Mouse (Mus musculus): ENCODE measurements around the gene Ankrd55. TPM values are rescaled to one million over a fixed set of nuclear protein-coding genes. Genes with fewer than 3 reads are reported as not detected.
A peak's percentile ranks its signal among the peaks of the same experiment; 100 is the strongest.

Ankrd55 gene
- polyA plus RNA-seq, 1 experiment from 2014 or later, result 10.1 TPM

DNA sequence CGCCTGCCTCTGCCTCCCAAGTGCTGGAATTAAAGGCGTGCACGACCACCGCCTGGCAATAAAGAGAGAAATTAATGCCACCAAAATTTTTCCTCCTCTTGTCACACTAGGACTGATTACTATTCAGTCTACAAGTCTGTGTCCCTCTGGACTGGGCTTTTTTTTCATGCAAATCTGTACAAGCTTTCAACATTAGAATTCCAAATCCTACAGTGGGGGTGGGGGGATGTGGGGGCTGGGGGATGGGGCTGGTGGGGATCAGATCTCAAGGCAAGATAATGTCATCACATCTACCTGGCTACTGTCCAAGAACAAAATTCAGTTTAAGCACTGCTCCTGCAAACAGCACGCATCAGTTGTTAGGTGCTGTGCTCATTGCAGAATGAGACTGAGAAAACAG, 76.4 kb downstream of the Ankrd55 start:
- no peak overlapping the region for H3K4me3 ChIP-seq
- no peaks in the 10 kb centered on the region for H3K36me3 ChIP-seq
- 66% methylated on average over 5 of the region's 5 CpGs for WGBS
- H3K27ac ChIP-seq (replicated peaks), result no peak overlapping the region
- H3K9me3 ChIP-seq, result no peaks in the 10 kb centered on the region
- H3K4me1 ChIP-seq (replicated peaks), result no peaks in the 10 kb centered on the region
- no peak for ATAC-seq (ENCODE audit: low FRiP score, low read depth)
- H3K27me3 ChIP-seq, result no peaks in the 10 kb centered on the region
- H3K9ac ChIP-seq, result no peak overlapping the region
- no peak overlapping the region for H3K4me2 ChIP-seq

DNA sequence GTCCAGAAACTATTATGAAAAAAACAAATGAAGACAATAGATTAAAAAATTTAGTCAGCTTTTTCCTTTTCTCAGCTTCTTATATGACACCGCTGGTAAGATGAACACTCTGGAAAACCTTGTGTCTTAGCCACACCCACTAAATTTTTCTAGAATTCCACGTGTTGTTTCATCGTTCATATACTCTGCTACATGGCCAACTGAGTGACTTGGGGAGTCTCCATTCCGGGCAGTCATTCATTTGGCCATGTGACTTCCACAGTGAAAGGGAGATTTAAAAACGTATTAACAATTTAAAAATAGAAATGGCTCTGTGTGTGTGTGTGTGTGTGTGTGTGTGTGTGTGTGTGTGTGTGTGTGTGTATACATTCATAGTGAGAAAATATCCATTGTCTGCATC, 77.1 kb downstream of the Ankrd55 start:
- H3K4me1 ChIP-seq (replicated peaks), result no peaks in the 10 kb centered on the region
- H3K9ac ChIP-seq, result no peak overlapping the region
- no peaks in the 10 kb centered on the region for H3K27me3 ChIP-seq
- ATAC-seq (ENCODE audit: low FRiP score, low read depth), result no peak
- no peak overlapping the region for H3K4me2 ChIP-seq
- no peaks in the 10 kb centered on the region for H3K36me3 ChIP-seq
- no peaks in the 10 kb centered on the region for H3K9me3 ChIP-seq
- 70% methylated on average over 5 of the region's 5 CpGs for WGBS
- no peak overlapping the region for H3K4me3 ChIP-seq
- H3K27ac ChIP-seq (replicated peaks), result no peak overlapping the region

- no peaks in the 10 kb centered on the region for H3K9me3 ChIP-seq
- no peaks in the 10 kb centered on the region for H3K36me3 ChIP-seq
- no peaks in the 10 kb centered on the region for H3K4me1 ChIP-seq (replicated peaks)
- no peak overlapping the region for H3K4me3 ChIP-seq
- no peak overlapping the region for H3K27ac ChIP-seq (replicated peaks)
- no peak overlapping the region for H3K9ac ChIP-seq
- no peak for ATAC-seq (ENCODE audit: low FRiP score, low read depth)
- H3K4me2 ChIP-seq, result no peak overlapping the region
- 68% methylated on average over 4 of the region's 4 CpGs for WGBS
- no peaks in the 10 kb centered on the region for H3K27me3 ChIP-seq
These were observed 77.5 kb downstream of the Ankrd55 start for GRCm38 (mm10) chr13:112365762-112366161.

GRCm38 (mm10) chr13:112366321-112367029, 78.2 kb downstream of the Ankrd55 start:
- no peaks in the 10 kb centered on the region for H3K27me3 ChIP-seq
- WGBS, result 85% methylated on average over 4 of the region's 4 CpGs
- no peak overlapping the region for H3K4me2 ChIP-seq
- no peaks in the 10 kb centered on the region for H3K9me3 ChIP-seq
- no peak overlapping the region for H3K27ac ChIP-seq (replicated peaks)
- no peaks in the 10 kb centered on the region for H3K36me3 ChIP-seq
- no peak for ATAC-seq (ENCODE audit: low FRiP score, low read depth)
- H3K4me1 ChIP-seq (replicated peaks), result no peaks in the 10 kb centered on the region
- no peak overlapping the region for H3K4me3 ChIP-seq
- H3K9ac ChIP-seq, result no peak overlapping the region

GRCm38 (mm10) chr13:112371729-112372128, 83.5 kb downstream of the Ankrd55 start:
- WGBS, result 95% methylated on average over 4 of the region's 4 CpGs
- peaks cover 4% of the 10 kb centered on the region; the same call in 1 of the 2 replicates for H3K4me1 ChIP-seq (replicated peaks)

GRCm38 (mm10) chr13:112375766-112376165, 87.5 kb downstream of the Ankrd55 start:
- no peak overlapping the region for H3K9ac ChIP-seq
- peak; percentile 75 for ATAC-seq (ENCODE audit: low FRiP score, low read depth)
- 30% methylated on average over 8 of the region's 8 CpGs for WGBS

More at GRCm38 (mm10) chr13:112371729-112372128, 83.5 kb downstream of the Ankrd55 start:
- Histone ChIP-seq H3K4me2 (no peak overlapping the region), H3K36me3 (no peaks in the 10 kb centered on the region), H3K27ac (replicated peaks) (no peak overlapping the region), H3K9me3 (no peaks in the 10 kb centered on the region), H3K27me3 (no peaks in the 10 kb centered on the region), H3K4me3 (no peak overlapping the region), H3K9ac (no peak overlapping the region)
- no peak for ATAC-seq (ENCODE audit: low FRiP score, low read depth)

GRCm38 (mm10) chr13:112378782-112379305, 90.6 kb downstream of the Ankrd55 start:
- Histone ChIP-seq H3K27ac (replicated peaks) (no peak overlapping the region), H3K9ac (no peak overlapping the region), H3K36me3 (no peaks in the 10 kb centered on the region), H3K4me3 (no peak overlapping the region), H3K4me1 (replicated peaks) (peaks cover 4% of the 10 kb centered on the region; the same call in 1 of the 2 replicates), H3K9me3 (no peaks in the 10 kb centered on the region), H3K27me3 (no peaks in the 10 kb centered on the region), H3K4me2 (no peak overlapping the region)
- 87% methylated on average over 9 of the region's 9 CpGs for WGBS
- ATAC-seq (ENCODE audit: low FRiP score, low read depth), result no peak

More at GRCm38 (mm10) chr13:112375766-112376165, 87.5 kb downstream of the Ankrd55 start:
- Histone ChIP-seq H3K27me3 (no peaks in the 10 kb centered on the region), H3K9me3 (no peaks in the 10 kb centered on the region), H3K4me2 (no peak overlapping the region), H3K4me3 (no peak overlapping the region), H3K27ac (replicated peaks) (no peak overlapping the region), H3K36me3 (no peaks in the 10 kb centered on the region), H3K4me1 (replicated peaks) (peaks cover 4% of the 10 kb centered on the region; the same call in 1 of the 2 replicates)

GRCm38 (mm10) chr13:112381476-112381875, 93.2 kb downstream of the Ankrd55 start:
- Histone ChIP-seq H3K4me1 (replicated peaks) (no peaks in the 10 kb centered on the region), H3K27ac (replicated peaks) (no peak overlapping the region), H3K36me3 (no peaks in the 10 kb centered on the region), H3K4me3 (no peak overlapping the region), H3K27me3 (no peaks in the 10 kb centered on the region), H3K9ac (no peak overlapping the region), H3K4me2 (no peak overlapping the region), H3K9me3 (no peaks in the 10 kb centered on the region)
- whole genome bisulfite sequencing, result 90% methylated on average over 2 of the region's 2 CpGs
- no peak for ATAC-seq (ENCODE audit: low FRiP score, low read depth)

DNA sequence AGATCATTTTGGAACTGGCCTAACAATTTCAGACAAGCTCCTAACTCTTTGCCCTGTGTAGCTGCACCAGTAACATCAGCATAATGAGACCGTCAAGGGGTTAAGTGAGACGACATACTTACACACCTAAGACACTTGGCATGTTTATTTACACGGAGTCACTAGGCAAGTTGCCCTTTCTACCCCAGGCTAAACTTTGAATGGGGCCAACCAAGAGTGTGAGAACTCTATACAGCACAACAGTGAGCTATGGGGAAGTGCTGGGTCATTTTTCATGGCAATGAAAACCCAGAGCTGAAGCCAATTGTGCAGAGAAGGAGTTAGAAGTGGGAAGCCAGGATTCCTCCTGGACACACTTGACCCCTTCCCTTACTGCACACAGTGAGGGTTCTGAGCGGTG, 94.2 kb downstream of the Ankrd55 start:
- no peak overlapping the region for H3K4me3 ChIP-seq
- WGBS, result 71% methylated on average over 4 of the region's 4 CpGs

GRCm38 (mm10) chr13:112382956-112383355, 94.7 kb downstream of the Ankrd55 start:
- H3K9me3 ChIP-seq, result no peaks in the 10 kb centered on the region
- H3K27ac ChIP-seq (replicated peaks), result no peak overlapping the region
- no peak overlapping the region for H3K4me2 ChIP-seq
- ATAC-seq (ENCODE audit: low FRiP score, low read depth), result no peak
- H3K9ac ChIP-seq, result no peak overlapping the region
- no peak overlapping the region for H3K4me3 ChIP-seq
- no peaks in the 10 kb centered on the region for H3K4me1 ChIP-seq (replicated peaks)
- H3K36me3 ChIP-seq, result no peaks in the 10 kb centered on the region
- no peaks in the 10 kb centered on the region for H3K27me3 ChIP-seq
- 71% methylated on average over 3 of the region's 3 CpGs for WGBS

More for the DNA sequence above, 94.2 kb downstream of the Ankrd55 start:
- no peaks in the 10 kb centered on the region for H3K27me3 ChIP-seq
- H3K27ac ChIP-seq (replicated peaks), result no peak overlapping the region
- H3K36me3 ChIP-seq, result no peaks in the 10 kb centered on the region
- no peak for ATAC-seq (ENCODE audit: low FRiP score, low read depth)
- H3K9me3 ChIP-seq, result no peaks in the 10 kb centered on the region
- H3K9ac ChIP-seq, result no peak overlapping the region
- no peak overlapping the region for H3K4me2 ChIP-seq
- no peaks in the 10 kb centered on the region for H3K4me1 ChIP-seq (replicated peaks)

DNA sequence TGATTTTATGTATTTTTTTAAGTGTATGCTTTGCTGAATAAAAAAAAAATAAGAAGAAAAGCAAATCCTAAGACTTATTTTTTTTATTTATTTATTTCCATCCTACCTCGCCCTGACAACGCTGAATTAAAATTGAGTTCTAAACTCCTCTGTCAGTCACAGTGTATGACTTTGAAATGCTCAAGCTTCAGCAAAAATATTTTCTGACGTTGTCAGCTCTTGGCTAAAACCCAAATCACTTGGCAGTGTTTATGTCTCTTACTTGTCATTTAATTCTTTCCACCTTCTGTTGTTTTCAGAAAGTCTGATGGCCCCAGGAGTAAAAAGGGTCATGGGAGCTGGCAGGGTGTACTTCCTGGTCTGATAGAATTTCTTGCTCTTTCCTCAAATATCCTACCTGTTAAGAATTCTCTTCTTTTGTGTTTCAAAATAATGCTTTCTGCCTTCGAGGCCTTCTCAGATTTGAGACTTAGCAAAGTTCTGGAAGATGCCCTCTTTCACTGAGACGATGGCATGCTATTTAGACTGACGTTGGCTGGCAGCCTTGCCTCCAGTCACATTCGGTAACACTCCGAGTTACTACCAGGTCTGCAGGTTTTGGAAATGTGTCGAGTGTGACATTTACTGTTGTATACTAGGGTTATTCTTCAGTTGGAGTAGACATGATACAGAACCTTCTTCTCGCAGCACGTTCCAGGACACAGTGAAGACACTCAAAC, 95.8 kb downstream of the Ankrd55 start:
- H3K27me3 ChIP-seq, result no peaks in the 10 kb centered on the region
- H3K36me3 ChIP-seq, result no peaks in the 10 kb centered on the region
- H3K4me2 ChIP-seq, result no peak overlapping the region
- H3K9ac ChIP-seq, result no peak overlapping the region
- no peak for ATAC-seq (ENCODE audit: low FRiP score, low read depth)
- H3K27ac ChIP-seq (replicated peaks), result no peak overlapping the region
- H3K9me3 ChIP-seq, result no peaks in the 10 kb centered on the region
- 82% methylated on average over 11 of the region's 11 CpGs for WGBS
- no peaks in the 10 kb centered on the region for H3K4me1 ChIP-seq (replicated peaks)
- no peak overlapping the region for H3K4me3 ChIP-seq

GRCm38 (mm10) chr13:112385040-112385439, 96.8 kb downstream of the Ankrd55 start:
- 96% methylated on average over 9 of the region's 9 CpGs for WGBS

More at GRCm38 (mm10) chr13:112385040-112385439, 96.8 kb downstream of the Ankrd55 start:
- no peaks in the 10 kb centered on the region for H3K4me1 ChIP-seq (replicated peaks)
- no peaks in the 10 kb centered on the region for H3K27me3 ChIP-seq
- no peak overlapping the region for H3K27ac ChIP-seq (replicated peaks)
- H3K4me3 ChIP-seq, result no peak overlapping the region
- H3K9me3 ChIP-seq, result no peaks in the 10 kb centered on the region
- ATAC-seq (ENCODE audit: low FRiP score, low read depth), result no peak
- H3K9ac ChIP-seq, result no peak overlapping the region
- H3K36me3 ChIP-seq, result no peaks in the 10 kb centered on the region
- H3K4me2 ChIP-seq, result no peak overlapping the region
